Mouse (Mus musculus): ENCODE measurements around the gene Zbtb1. TPM values are rescaled to one million over a fixed set of nuclear protein-coding genes. Genes with fewer than 3 reads are reported as not detected.
"Not testable (repeated sequence)": the region's sequence is repeated elsewhere in the genome, so short reads cannot be mapped to it uniquely, and the experiment has no call there.

Gene Zbtb1
- total RNA-seq, 2 experiments from 2014 or later: 3.5 to 4.2 TPM

DNA sequence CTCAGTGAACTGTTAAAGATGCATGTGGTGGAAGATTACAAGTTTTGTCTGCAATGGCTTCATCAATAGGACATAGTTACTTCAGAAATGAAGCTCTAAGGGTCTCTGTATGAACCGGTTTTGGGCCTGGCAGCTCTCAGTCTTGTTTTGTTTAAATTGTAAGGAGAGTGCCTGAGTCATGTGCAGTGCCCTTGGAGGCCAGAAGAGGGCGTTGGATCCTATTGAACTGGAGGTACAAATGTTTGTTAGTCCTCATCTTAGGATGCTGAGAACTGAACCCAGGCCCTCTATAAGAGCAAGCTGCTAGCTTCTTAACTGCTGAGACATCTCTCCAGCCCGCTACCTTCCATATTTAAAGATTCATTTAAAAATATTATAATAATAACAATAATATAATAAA lies 31.6 kb downstream of the Zbtb1 start:
- DNase-seq (ENCODE audit: low spot score): no peak
- intact Hi-C loops (cut with DNase I): loop anchor here (2.0 to 10.0 kb wide), 2 partner anchors 31 to 193 kb away; partner anchors contain the start of gene Zbtb1

DNA sequence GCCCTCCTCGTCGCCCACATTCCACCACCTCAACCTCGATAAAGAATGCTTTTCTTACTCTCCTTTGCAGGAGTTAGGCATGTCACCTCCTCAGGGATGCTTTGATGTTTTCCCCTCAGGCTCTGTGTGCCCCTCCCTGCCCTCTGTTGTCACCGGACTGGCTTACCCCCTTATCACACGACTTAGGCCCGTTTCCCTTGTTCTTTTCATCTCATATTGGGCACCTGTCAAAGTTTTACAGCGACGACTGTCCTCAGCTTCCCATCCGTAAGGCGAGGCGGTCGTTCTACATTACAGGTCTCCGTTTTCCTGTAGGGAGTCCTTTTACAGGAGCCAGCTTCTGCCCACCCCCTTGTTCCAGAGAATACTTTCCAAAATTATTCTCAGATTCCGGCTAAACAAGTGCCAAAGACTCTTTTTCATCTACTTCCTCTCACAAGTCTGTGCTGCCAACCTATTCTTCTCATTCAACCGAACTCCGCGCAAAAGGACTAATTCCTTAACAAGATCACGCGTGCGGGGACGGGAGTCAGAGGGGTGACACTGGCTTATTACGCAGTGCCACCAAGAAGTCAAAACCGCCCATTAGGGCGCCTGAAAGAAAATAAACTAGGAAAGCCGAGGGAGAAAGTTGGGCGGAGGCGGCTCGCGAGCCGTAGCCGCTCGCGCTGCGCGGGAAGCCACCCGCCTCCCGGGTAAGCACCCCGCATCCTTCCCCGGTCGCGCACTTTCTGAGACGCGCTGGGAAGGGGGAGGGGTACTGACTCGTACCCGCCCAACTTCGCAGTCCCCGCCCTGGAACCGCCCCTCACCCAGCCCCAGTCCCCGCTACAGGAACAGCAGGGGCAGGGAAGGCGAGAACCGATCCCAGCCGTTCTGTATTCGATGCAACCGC lies 33.2 kb downstream of the Zbtb1 start:
- DNase-seq (ENCODE audit: low spot score): no peak
- intact Hi-C loops (cut with DNase I): loop anchor here (2.0 to 10.0 kb wide), 2 partner anchors 32 to 192 kb away; partner anchors contain the start of gene Zbtb1

DNA sequence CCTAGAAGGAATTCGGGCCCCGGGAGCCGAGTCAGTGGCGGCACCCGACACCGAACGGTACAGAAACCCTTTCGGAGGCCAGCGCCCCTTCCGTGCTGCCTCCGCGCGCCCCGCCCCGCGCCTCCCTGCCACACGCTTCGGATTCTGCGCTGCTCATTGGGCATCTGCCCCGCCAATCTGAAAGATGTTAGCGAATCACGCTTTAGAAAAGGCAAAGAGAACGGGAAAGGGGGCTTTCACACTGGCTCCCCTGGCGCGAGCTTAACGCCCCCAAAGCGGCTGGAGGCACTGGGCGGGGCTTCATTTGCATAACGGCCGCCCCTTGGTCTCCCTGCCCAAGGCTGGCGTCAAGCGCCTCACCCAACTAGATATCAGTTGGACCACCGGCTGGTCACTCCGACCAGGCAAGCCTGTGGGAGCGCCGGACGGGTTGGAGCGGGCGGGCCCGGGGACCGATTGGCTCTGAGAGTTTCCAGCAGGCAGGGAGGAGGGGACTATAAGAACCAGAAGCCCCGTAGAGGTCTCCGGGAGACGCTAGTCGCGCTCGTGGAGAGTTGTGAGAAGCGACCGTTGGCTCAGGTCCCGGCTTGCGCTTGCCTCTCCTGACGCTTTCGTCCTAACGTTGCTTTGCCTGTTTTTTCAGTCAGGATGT lies 33.9 kb downstream of the Zbtb1 start, which contains the start of gene Hspa2:
TSS of gene Hspa2 (plus strand) at position 291 of the 652 bp plus-strand sequence.
- intact Hi-C loops (cut with DNase I): loop anchor here (2.0 to 10.0 kb wide), 2 partner anchors 33 to 191 kb away; partner anchors contain the start of gene Zbtb1
- DNase-seq (ENCODE audit: low spot score): peak; percentile 100

- intact Hi-C loops (cut with DNase I): loop anchor here (5.0 to 10.0 kb wide), 2 partner anchors 67 to 190 kb away; no protein-coding TSS in a partner anchor
- no peak for DNase-seq (ENCODE audit: low spot score)
Observed at GRCm38 (mm10) chr12:76404836-76405182, 34.7 kb downstream of the Zbtb1 start.

DNA sequence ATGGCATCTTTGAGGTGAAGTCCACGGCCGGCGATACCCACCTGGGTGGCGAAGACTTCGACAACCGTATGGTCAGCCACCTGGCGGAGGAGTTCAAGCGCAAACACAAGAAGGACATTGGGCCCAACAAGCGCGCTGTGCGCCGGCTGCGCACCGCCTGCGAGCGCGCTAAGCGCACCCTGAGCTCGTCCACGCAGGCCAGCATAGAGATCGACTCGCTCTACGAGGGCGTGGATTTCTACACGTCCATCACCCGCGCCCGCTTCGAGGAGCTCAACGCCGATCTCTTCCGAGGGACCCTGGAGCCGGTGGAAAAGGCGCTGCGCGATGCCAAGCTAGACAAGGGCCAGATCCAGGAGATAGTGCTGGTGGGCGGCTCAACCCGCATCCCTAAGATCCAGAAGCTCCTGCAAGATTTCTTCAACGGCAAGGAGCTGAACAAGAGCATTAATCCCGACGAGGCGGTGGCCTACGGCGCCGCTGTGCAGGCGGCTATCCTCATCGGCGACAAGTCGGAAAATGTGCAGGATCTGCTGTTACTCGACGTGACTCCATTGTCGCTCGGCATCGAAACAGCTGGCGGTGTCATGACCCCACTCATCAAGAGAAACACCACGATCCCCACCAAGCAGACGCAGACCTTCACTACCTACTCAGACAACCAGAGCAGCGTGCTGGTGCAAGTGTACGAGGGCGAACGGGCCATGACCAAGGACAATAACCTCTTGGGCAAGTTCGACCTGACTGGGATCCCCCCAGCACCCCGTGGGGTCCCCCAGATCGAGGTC lies 35.3 kb downstream of the Zbtb1 start:
- intact Hi-C loops (cut with DNase I): loop anchor here (5.0 to 10.0 kb wide), 2 partner anchors 67 to 189 kb away; no protein-coding TSS in a partner anchor
- DNase-seq (ENCODE audit: low spot score): no peak

GRCm38 (mm10) chr12:76405971-76406370 lies 35.9 kb downstream of the Zbtb1 start:
- intact Hi-C loops (cut with DNase I): loop anchor here (5.0 to 10.0 kb wide), 2 partner anchors 66 to 189 kb away; no protein-coding TSS in a partner anchor
- DNase-seq (ENCODE audit: low spot score): no peak

DNA sequence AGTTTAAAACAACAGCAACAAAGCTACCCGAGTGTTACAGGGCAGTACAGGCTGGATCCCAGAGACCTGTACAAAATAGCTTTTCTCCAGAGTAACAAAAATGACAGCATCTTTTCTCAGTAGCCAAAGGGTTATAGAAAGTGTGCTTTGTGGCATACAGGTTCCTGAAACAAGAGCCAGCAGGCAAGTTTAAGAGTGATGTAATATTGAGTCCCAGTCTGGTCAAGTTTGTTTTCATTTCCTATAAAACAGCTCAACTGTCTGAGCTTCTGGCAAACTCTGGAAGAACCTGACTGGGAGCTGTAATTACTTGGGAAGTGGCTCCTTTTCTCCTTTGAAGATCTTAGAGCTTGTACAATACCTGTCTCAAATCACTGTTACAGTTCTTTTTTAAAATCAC lies 37.1 kb downstream of the Zbtb1 start:
- intact Hi-C loops (cut with DNase I): loop anchor here (5.0 to 10.0 kb wide), 2 partner anchors 65 to 188 kb away; no protein-coding TSS in a partner anchor
- DNase-seq (ENCODE audit: low spot score): no peak

- DNase-seq (ENCODE audit: low spot score): no peak
- intact Hi-C loops (cut with DNase I): loop anchor here (5.0 to 10.0 kb wide), 2 partner anchors 63 to 186 kb away; no protein-coding TSS in a partner anchor
Observed at GRCm38 (mm10) chr12:76409166-76409565, 39.1 kb downstream of the Zbtb1 start.

GRCm38 (mm10) chr12:76415383-76416010 lies 45.4 kb downstream of the Zbtb1 start:
- intact Hi-C loops (cut with DNase I): no loop called here

GRCm38 (mm10) chr12:76417433-76417854 lies 47.4 kb downstream of the Zbtb1 start, which contains the start of gene Ppp1r36:
TSS of gene Ppp1r36 (plus strand) at chr12:76417538.
- intact Hi-C loops (cut with DNase I): no loop called here
- no peak for DNase-seq (ENCODE audit: low spot score)

More at GRCm38 (mm10) chr12:76415383-76416010, 45.4 kb downstream of the Zbtb1 start:
- DNase-seq (ENCODE audit: low spot score): no peak

DNA sequence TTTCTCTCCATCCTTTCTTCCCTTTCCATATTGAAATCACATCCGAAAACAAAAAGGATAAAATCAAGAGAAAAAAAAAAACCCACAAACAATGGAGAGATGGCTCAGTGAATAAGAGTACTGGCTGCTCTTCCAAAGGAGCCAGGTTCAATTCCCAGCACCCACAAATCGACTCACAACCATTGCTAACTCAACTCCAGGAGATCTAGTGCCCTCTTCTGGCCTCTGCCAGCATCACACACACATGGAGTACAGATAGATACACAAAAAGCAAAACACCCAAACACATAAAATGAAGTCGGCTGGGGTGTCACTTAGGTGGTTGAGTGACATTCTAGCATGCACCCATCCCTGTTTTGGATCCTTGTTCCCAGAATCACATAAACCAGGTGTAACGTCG lies 48.3 kb downstream of the Zbtb1 start:
- DNase-seq (ENCODE audit: low spot score): no peak
- intact Hi-C loops (cut with DNase I): no loop called here

DNA sequence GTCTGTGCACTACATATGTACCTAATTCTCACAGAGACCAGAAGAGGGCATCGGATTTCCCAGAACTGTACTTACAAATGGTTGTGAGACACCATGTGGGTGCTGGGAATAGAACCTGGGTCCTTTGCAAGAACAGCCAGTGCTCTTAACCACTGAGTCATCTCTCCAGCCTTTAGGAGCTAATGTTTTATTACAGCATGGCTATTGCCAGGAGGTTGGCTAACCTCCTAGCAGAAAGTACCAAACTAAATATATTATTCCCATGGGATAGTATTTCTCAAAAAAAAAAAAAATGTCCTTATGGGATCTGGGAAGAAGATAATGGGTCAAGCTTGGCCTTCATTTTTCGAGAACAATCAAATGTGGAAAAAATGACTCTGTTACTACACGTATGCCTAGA lies 55.2 kb downstream of the Zbtb1 start:
- intact Hi-C loops (cut with DNase I): no loop called here
- DNase-seq (ENCODE audit: low spot score): no peak

GRCm38 (mm10) chr12:76427546-76427945 lies 57.5 kb downstream of the Zbtb1 start:
- no peak for DNase-seq (ENCODE audit: low spot score)
- intact Hi-C loops (cut with DNase I): no loop called here

GRCm38 (mm10) chr12:76430879-76431406 lies 60.9 kb downstream of the Zbtb1 start:
- DNase-seq (ENCODE audit: low spot score): no peak
- intact Hi-C loops (cut with DNase I): no loop called here

DNA sequence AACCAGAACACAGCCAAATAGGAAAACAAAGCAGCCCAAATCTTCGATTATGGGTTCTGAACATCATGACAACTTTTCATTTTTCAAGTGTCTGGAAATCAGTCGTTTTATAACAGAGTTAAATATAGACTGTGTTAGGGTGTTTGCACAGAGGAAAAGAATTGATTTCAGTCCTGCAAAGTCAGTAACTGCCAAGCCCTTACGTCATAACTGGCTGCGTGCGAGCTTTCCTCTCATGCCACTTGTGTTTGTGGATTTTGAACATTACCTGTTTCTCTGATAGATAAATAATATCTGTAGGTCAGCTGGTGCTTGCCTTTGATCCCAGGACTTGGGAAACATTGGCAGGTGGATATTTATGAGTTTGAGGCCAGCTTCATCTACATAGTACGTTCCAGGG lies 61.4 kb downstream of the Zbtb1 start:
- intact Hi-C loops (cut with DNase I): no loop called here
- DNase-seq (ENCODE audit: low spot score): no peak

- intact Hi-C loops (cut with DNase I): no loop called here
Observed at GRCm38 (mm10) chr12:76434111-76434510, 64.0 kb downstream of the Zbtb1 start.

GRCm38 (mm10) chr12:76435084-76435483 lies 65.0 kb downstream of the Zbtb1 start:
- intact Hi-C loops (cut with DNase I): no loop called here
- no peak for DNase-seq (ENCODE audit: low spot score)

More at GRCm38 (mm10) chr12:76434111-76434510, 64.0 kb downstream of the Zbtb1 start:
- DNase-seq (ENCODE audit: low spot score): no peak

DNA sequence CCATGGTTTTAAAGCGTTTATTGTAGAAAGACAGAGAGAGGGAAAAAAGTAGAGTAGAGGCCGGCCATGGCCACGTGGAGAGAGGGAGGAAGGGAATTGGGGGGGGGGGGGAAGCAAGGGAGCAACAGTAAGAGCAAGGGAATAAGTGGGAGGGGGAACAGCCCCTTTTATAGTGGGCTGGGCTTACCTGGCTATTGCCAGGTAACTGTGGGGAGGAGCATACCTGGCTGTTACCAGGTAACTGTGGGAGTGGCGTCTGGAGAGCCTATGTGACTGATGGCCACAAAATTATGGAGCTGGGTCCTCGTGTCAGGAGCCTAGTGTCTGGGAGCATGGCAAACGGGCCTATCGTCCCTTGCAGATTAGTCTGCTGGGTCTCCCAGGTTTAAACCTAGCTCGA lies 65.5 kb downstream of the Zbtb1 start:
- DNase-seq (ENCODE audit: low spot score): no peak
- intact Hi-C loops (cut with DNase I): no loop called here

DNA sequence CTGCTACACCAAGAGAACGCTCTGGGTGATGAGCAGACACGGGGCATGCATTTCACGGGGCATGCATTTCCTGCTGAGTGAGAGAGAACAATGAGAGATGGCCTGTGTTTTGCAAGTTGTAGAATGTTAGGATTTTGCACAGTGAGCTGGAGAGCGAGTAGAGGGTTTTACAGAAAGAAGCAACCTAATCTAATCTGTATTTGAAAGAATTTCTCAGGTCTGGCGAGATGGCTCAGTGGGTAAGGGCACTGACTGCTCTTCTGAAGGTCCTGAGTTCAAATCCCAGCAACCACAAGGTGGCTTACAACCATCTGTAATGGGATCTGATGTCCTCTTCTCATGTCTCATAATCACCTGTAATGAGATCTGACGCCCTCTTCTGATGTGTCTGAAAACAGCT lies 73.4 kb downstream of the Zbtb1 start:
- intact Hi-C loops (cut with DNase I); DNase-seq (ENCODE audit: low spot score): not testable (repeated sequence)
